Mouse (Mus musculus): ENCODE results near the gene Rimklb.

DNA sequence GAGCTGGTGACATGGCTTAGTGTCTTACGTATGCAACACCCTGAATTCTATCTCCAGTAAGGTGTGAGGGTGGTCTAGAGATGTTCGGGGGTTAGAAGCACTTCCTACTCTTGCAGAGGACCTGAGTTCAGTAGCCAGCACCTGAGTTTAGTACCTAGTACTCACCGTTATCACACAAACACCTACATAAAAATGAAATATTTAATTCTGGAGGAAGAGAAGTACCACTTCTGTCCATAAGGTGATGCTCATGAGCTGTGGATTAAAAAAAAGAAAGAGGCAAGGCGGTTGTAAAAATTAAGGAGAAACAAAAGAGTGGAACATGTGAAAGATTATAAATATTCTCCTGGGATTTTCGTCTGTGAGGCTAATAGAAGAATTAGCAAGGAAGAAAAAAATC, 2.1 kb downstream of the Rimklb start:
- TF ChIP-seq CTCF (conservative IDR thresholded peaks at IDR 0.05; ENCODE audit: low read length) (peak; percentile 93), POU5F1 (IDR thresholded peaks at IDR 0.05; ENCODE audit: borderline replicate concordance, low read length) (no peak)

All from E14TG2a.4 (cell line).